Mouse (Mus musculus): Measurements from ENCODE around the gene Rere. TPM values are rescaled to one million over a fixed set of nuclear protein-coding genes. Genes with fewer than 3 reads are reported as not detected.
A peak's percentile ranks its signal among the peaks of the same experiment; 100 is the strongest.

The Rere gene
- polyA plus RNA-seq, 1 experiment from 2014 or later, result 39.0 TPM

- H3K36me3 ChIP-seq, result no peaks in the 10 kb centered on the region
- ATAC-seq (ENCODE audit: low FRiP score), result no peak
- H3K4me2 ChIP-seq, result no peak overlapping the region
- peak overlapping the region; percentile 24; the same call in 1 of the 2 replicates for H3K27ac ChIP-seq
- no peaks in the 10 kb centered on the region for H3K9me3 ChIP-seq
- no peaks in the 10 kb centered on the region for H3K27me3 ChIP-seq
- 85% methylated on average over 6 of the region's 6 CpGs for WGBS
- H3K4me3 ChIP-seq, result no peak overlapping the region
- H3K4me1 ChIP-seq (replicated peaks), result peaks cover 71% of the 10 kb centered on the region
- H3K9ac ChIP-seq, result no peak overlapping the region
Measured at GRCm38 (mm10) chr4:150566193-150566592, 284.7 kb downstream of the Rere start.

GRCm38 (mm10) chr4:150568318-150569134 is 287.1 kb downstream of the Rere start:
- H3K4me3 ChIP-seq, result peak overlapping the region; percentile 78
- peak overlapping the region; percentile 94 for H3K9ac ChIP-seq
- H3K36me3 ChIP-seq, result 0 out of 2 replicates have a peak, but pooled peaks cover 8% of the 10 kb centered on the region
- 36% methylated on average over 9 of the region's 9 CpGs for WGBS
- peak; percentile 26; the same call in 1 of the 2 replicates for ATAC-seq (ENCODE audit: low FRiP score)
- H3K4me1 ChIP-seq (replicated peaks), result peaks cover 68% of the 10 kb centered on the region
- no peaks in the 10 kb centered on the region for H3K9me3 ChIP-seq
- peak overlapping the region; percentile 91 for H3K4me2 ChIP-seq
- H3K27me3 ChIP-seq, result no peaks in the 10 kb centered on the region
- H3K27ac ChIP-seq, result peak overlapping the region; percentile 96

GRCm38 (mm10) chr4:150569135-150569833 is 287.8 kb downstream of the Rere start:
- Histone ChIP-seq H3K27me3 (no peaks in the 10 kb centered on the region), H3K4me2 (peak overlapping the region; percentile 91), H3K9ac (peak overlapping the region; percentile 94), H3K4me3 (peak overlapping the region; percentile 78), H3K36me3 (peaks cover 8% of the 10 kb centered on the region; the same call in 1 of the 2 replicates), H3K9me3 (no peaks in the 10 kb centered on the region), H3K4me1 (replicated peaks) (peaks cover 60% of the 10 kb centered on the region), H3K27ac (peak overlapping the region; percentile 96)
- under 1% methylated on average over 59 of the region's 73 CpGs for WGBS
- peak; percentile 91 for ATAC-seq (ENCODE audit: low FRiP score)

GRCm38 (mm10) chr4:150569834-150570571 is 288.6 kb downstream of the Rere start:
- H3K4me3 ChIP-seq, result peak overlapping the region; percentile 78
- peak overlapping the region; percentile 94 for H3K9ac ChIP-seq
- no peaks in the 10 kb centered on the region for H3K9me3 ChIP-seq
- H3K4me1 ChIP-seq (replicated peaks), result peaks cover 64% of the 10 kb centered on the region
- H3K4me2 ChIP-seq, result peak overlapping the region; percentile 91
- H3K27ac ChIP-seq, result peak overlapping the region; percentile 96
- peak; percentile 57; the same call in 1 of the 2 replicates for ATAC-seq (ENCODE audit: low FRiP score)
- no peaks in the 10 kb centered on the region for H3K27me3 ChIP-seq
- H3K36me3 ChIP-seq, result peaks cover 8% of the 10 kb centered on the region; the same call in 1 of the 2 replicates
- 2% methylated on average over 27 of the region's 27 CpGs for WGBS

GRCm38 (mm10) chr4:150570793-150571192 is 289.3 kb downstream of the Rere start:
- Histone ChIP-seq H3K4me1 (replicated peaks) (peaks cover 68% of the 10 kb centered on the region), H3K27ac (no peak overlapping the region)
- 49% methylated on average over 2 of the region's 2 CpGs for WGBS

GRCm38 (mm10) chr4:150572104-150572691 is 290.8 kb downstream of the Rere start:
- Histone ChIP-seq H3K4me3 (no peak overlapping the region), H3K27me3 (no peaks in the 10 kb centered on the region), H3K36me3 (peaks cover 8% of the 10 kb centered on the region; the same call in 1 of the 2 replicates), H3K9ac (peak overlapping the region; percentile 51; the same call in 1 of the 2 replicates), H3K27ac (no peak overlapping the region), H3K4me2 (no peak overlapping the region), H3K4me1 (replicated peaks) (peaks cover 62% of the 10 kb centered on the region), H3K9me3 (no peaks in the 10 kb centered on the region)
- WGBS, result 68% methylated on average over 7 of the region's 7 CpGs
- ATAC-seq (ENCODE audit: low FRiP score), result no peak

More at GRCm38 (mm10) chr4:150570793-150571192, 289.3 kb downstream of the Rere start:
- H3K9ac ChIP-seq, result peak overlapping the region; percentile 63
- no peaks in the 10 kb centered on the region for H3K9me3 ChIP-seq
- no peak for ATAC-seq (ENCODE audit: low FRiP score)
- peak overlapping the region; percentile 78 for H3K4me3 ChIP-seq
- no peaks in the 10 kb centered on the region for H3K27me3 ChIP-seq
- peaks cover 8% of the 10 kb centered on the region; the same call in 1 of the 2 replicates for H3K36me3 ChIP-seq
- peak overlapping the region; percentile 91 for H3K4me2 ChIP-seq

GRCm38 (mm10) chr4:150572938-150573337 is 291.5 kb downstream of the Rere start:
- Histone ChIP-seq H3K27me3 (no peaks in the 10 kb centered on the region), H3K36me3 (peaks cover 8% of the 10 kb centered on the region; the same call in 1 of the 2 replicates), H3K27ac (no peak overlapping the region), H3K4me1 (replicated peaks) (peaks cover 54% of the 10 kb centered on the region), H3K4me3 (no peak overlapping the region), H3K4me2 (no peak overlapping the region), H3K9me3 (no peaks in the 10 kb centered on the region), H3K9ac (no peak overlapping the region)
- ATAC-seq (ENCODE audit: low FRiP score), result no peak
- WGBS, result 94% methylated on average over 4 of the region's 4 CpGs

GRCm38 (mm10) chr4:150575363-150576092 is 294.1 kb downstream of the Rere start:
- peaks cover 28% of the 10 kb centered on the region for H3K4me1 ChIP-seq (replicated peaks)
- H3K9ac ChIP-seq, result no peak overlapping the region
- ATAC-seq (ENCODE audit: low FRiP score), result no peak
- 85% methylated on average over 3 of the region's 3 CpGs for WGBS
- H3K4me2 ChIP-seq, result no peak overlapping the region
- peaks cover 8% of the 10 kb centered on the region; the same call in 1 of the 2 replicates for H3K36me3 ChIP-seq
- H3K9me3 ChIP-seq, result no peaks in the 10 kb centered on the region
- no peak overlapping the region for H3K4me3 ChIP-seq
- H3K27me3 ChIP-seq, result no peaks in the 10 kb centered on the region
- no peak overlapping the region for H3K27ac ChIP-seq

- Histone ChIP-seq H3K4me2 (no peak overlapping the region), H3K9me3 (no peaks in the 10 kb centered on the region), H3K27me3 (no peaks in the 10 kb centered on the region), H3K4me3 (no peak overlapping the region), H3K9ac (no peak overlapping the region), H3K36me3 (peaks cover 8% of the 10 kb centered on the region; the same call in 1 of the 2 replicates), H3K4me1 (replicated peaks) (peaks cover 25% of the 10 kb centered on the region), H3K27ac (peak overlapping the region; percentile 10; the same call in 1 of the 2 replicates)
- ATAC-seq (ENCODE audit: low FRiP score), result no peak
- WGBS, result 94% methylated on average over 3 of the region's 3 CpGs
Measured at GRCm38 (mm10) chr4:150576339-150576738, 294.9 kb downstream of the Rere start.

GRCm38 (mm10) chr4:150578021-150578420 is 296.6 kb downstream of the Rere start:
- WGBS, result 97% methylated on average over 3 of the region's 3 CpGs

More at GRCm38 (mm10) chr4:150578021-150578420, 296.6 kb downstream of the Rere start:
- Histone ChIP-seq H3K27me3 (no peaks in the 10 kb centered on the region), H3K4me2 (no peak overlapping the region), H3K9me3 (no peaks in the 10 kb centered on the region), H3K9ac (no peak overlapping the region), H3K4me1 (replicated peaks) (peaks cover 29% of the 10 kb centered on the region), H3K36me3 (no peaks in the 10 kb centered on the region; the same call in 1 of the 2 replicates), H3K4me3 (no peak overlapping the region), H3K27ac (no peak overlapping the region)
- ATAC-seq (ENCODE audit: low FRiP score), result no peak

Data from hindbrain, embryonic 13.5 days (tissue).